Mouse (Mus musculus) layer of hippocampus, adult 9-11 months (tissue): ENCODE results near the gene Hist1h1c.
"Not testable (repeated sequence)": the region's sequence is repeated elsewhere in the genome, so short reads cannot be mapped to it uniquely, and the experiment has no call there.

ENCODE experiments used
- DNase-seq: peaks from one replicate; pipeline ENCODE4 v3.0.0; 2022

Hist1h1c gene

GRCm38 (mm10) chr13:23738677-23739068 is at the start of gene Hist1h1c:
Gene Hist1h1c (plus strand): TSS chr13:23738808.
- DNase-seq = peak; percentile 90

- no peak for DNase-seq
These were observed 49.7 kb upstream of the Hist1h1c start for GRCm38 (mm10) chr13:23688956-23689355.

GRCm38 (mm10) chr13:23689459-23689858 is 49.1 kb upstream of the Hist1h1c start:
- DNase-seq = no peak

- no peak for DNase-seq
These were observed 44.7 kb upstream of the Hist1h1c start for GRCm38 (mm10) chr13:23693856-23694440.

- no peak for DNase-seq
These were observed 43.7 kb upstream of the Hist1h1c start for GRCm38 (mm10) chr13:23694956-23695355.

GRCm38 (mm10) chr13:23695514-23695913 is 43.1 kb upstream of the Hist1h1c start, which contains the start of gene Hist1h1t:
Gene Hist1h1t (plus strand): TSS chr13:23695814.
- no peak for DNase-seq

- no peak for DNase-seq
These were observed 42.5 kb upstream of the Hist1h1c start for GRCm38 (mm10) chr13:23696061-23696474.

- no peak for DNase-seq
These were observed 40.9 kb upstream of the Hist1h1c start for GRCm38 (mm10) chr13:23697491-23698299.

GRCm38 (mm10) chr13:23698300-23698693 is 40.3 kb upstream of the Hist1h1c start, which contains the start of gene Hist1h4c:
Gene Hist1h4c (minus strand): TSS chr13:23698454.
- DNase-seq = peak; percentile 98

- DNase-seq = no peak
These were observed 39.6 kb upstream of the Hist1h1c start for GRCm38 (mm10) chr13:23698996-23699395.

GRCm38 (mm10) chr13:23699767-23700166 is 38.8 kb upstream of the Hist1h1c start:
- DNase-seq = no peak

GRCm38 (mm10) chr13:23700786-23701520 is 37.7 kb upstream of the Hist1h1c start:
- peak; percentile 84 for DNase-seq

- no peak for DNase-seq
These were observed 36.4 kb upstream of the Hist1h1c start for GRCm38 (mm10) chr13:23702220-23702619.

- DNase-seq = not testable (repeated sequence)
These were observed 35.8 kb upstream of the Hist1h1c start for GRCm38 (mm10) chr13:23702801-23703200.

- no peak for DNase-seq
These were observed 32.8 kb upstream of the Hist1h1c start for GRCm38 (mm10) chr13:23705751-23706356.

- no peak for DNase-seq
These were observed 31.8 kb upstream of the Hist1h1c start for GRCm38 (mm10) chr13:23706771-23707170.

GRCm38 (mm10) chr13:23708041-23708440 is 30.6 kb upstream of the Hist1h1c start:
- no peak for DNase-seq

GRCm38 (mm10) chr13:23708654-23709053 is 30.0 kb upstream of the Hist1h1c start:
- no peak for DNase-seq

- no peak for DNase-seq
These were observed 28.8 kb upstream of the Hist1h1c start for GRCm38 (mm10) chr13:23709714-23710373.

- DNase-seq = no peak
These were observed 28.1 kb upstream of the Hist1h1c start, which contains the start of gene Hfe for GRCm38 (mm10) chr13:23710374-23711089. Gene Hfe (minus strand): TSS chr13:23710854.

GRCm38 (mm10) chr13:23716261-23717042 is 22.2 kb upstream of the Hist1h1c start:
- no peak for DNase-seq
